Mouse (Mus musculus) liver, adult 2 months (tissue): ENCODE measurements at regions not wholly inside any gene's neighbourhood (a gene's known extent, or its start where the extent isn't known, plus 50 kb on each side); places are given as distances from the start of the nearest gene placed in this dataset.

Source experiments
- CTCF ChIP-seq: fragments of 200-500 bp; IDR thresholded peaks from 2 replicates; pipeline ENCODE4 v1.5.1; 2011; ENCODE audit warnings: low read depth, low read length, control low read depth
- POLR2A ChIP-seq: fragments of 200-500 bp; IDR thresholded peaks from 2 replicates; pipeline ENCODE4 v1.6.1; 2011; ENCODE audit warnings: low read length, control low read depth; ENCODE audit not compliant: insufficient read depth; ENCODE audit errors: extremely low read depth

- TF ChIP-seq CTCF (no peak), POLR2A (no peak)
Observed at GRCm38 (mm10) chr7:94155458-94155857, 1075.8 kb downstream of the Fam181b start.
